Comparison of ENCODE assay signal across 16 mouse cellular contexts in the genomic region with DNA sequence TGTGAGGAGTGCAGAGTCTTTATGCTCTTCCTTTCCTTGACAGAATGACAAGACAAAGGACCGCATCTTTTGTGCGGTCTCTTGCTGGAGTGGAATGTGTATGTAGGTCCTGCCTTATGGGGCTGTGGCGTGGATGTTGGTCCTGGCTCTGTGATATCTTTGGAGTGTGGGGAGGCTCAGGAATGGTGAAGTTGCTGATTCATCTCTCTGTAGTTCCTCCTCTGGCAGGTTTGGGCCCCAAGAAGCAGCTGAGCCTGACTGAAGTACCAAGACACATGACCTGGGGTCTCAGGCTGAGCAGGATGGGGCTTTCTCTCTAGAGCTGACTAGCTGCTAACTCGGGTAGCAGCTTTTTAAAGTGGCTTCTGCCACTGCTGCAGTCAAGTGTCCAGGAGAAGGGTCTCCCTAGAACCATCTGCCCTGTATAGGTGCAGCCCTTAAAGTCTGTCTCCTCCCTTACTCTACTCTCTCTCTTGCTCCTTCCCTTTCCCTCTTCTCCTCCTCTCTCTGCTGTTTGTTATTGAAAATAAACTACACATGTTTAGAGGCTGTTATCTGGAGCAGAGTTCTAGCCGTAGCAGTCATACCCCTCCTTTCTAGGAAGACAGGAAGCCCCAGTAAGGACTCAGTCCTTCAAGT.
"Had no signal": no experiment of that assay in that cellular context is flagged by ENCODE, and none has a peak within 500 bp of the region (broad histone marks: within the 10 kb centered on the region; RNA-seq: fewer than 3 reads in every experiment).

No protein-coding gene starts in this region.

- H3K9me3 ChIP-seq: limb, embryonic 15.5 days; midbrain, embryonic 15.5 days; neural tube, embryonic 12.5 days had no signal

- H3K4me2 ChIP-seq: limb, embryonic 15.5 days; lung, embryonic 14.5 days; midbrain, embryonic 11.5 days; midbrain, embryonic 15.5 days; neural tube, embryonic 12.5 days had no signal

- H3K4me1 ChIP-seq: limb, embryonic 15.5 days; midbrain, embryonic 15.5 days; neural tube, embryonic 12.5 days had no signal

- H3K9ac ChIP-seq: limb, embryonic 15.5 days; lung, embryonic 14.5 days; midbrain, embryonic 15.5 days; neural tube, embryonic 12.5 days had no signal

- H3K4me3 ChIP-seq: limb, embryonic 15.5 days; midbrain, embryonic 15.5 days; neural tube, embryonic 12.5 days had no signal

- ATAC-seq: midbrain, embryonic 15.5 days had no signal

- H3K27me3 ChIP-seq: limb, embryonic 15.5 days; midbrain, embryonic 15.5 days; neural tube, embryonic 12.5 days had no signal

- H3K36me3 ChIP-seq: midbrain, embryonic 15.5 days had no signal

- DNase-seq: kidney, adult 11 months; kidney, adult 9 months; kidney, postnatal 36 days; layer of hippocampus, adult 9-11 months; layer of hippocampus, postnatal 36 days; lung, embryonic 14.5 days; lung, postnatal 10 days; right cerebral cortex, postnatal 4 days; spleen, adult 18-20 months; thymus, adult 2 months; thymus, postnatal 25 days had no signal

- H3K27ac ChIP-seq: kidney, postnatal 0 days; limb, embryonic 15.5 days; midbrain, embryonic 15.5 days; neural tube, embryonic 12.5 days had no signal
